Mouse (Mus musculus) heart, postnatal 14 days (tissue): ENCODE data around the gene Gsdme. TPM values are rescaled to one million over a fixed set of nuclear protein-coding genes. Genes with fewer than 3 reads are reported as not detected.

Source experiments
- DNase-seq, 2 experiments: peaks; one replicate each; pipeline ENCODE4 v3.0.0; 2021 to 2022
- intact Hi-C: fragments of 180-260 bp; cut with DNase I; formaldehyde crosslinking; loops from one replicate; pipeline ENCODE4 v1.15.1; 2025
- long read RNA-seq, 2 experiments: library from polyadenylated mRNA; stranded (forward); transcript quantifications; one replicate each; pipeline ENCODE4 v2.0.0; 2021
- total RNA-seq, 2 experiments: library from RNA; stranded (reverse); gene quantifications; 2 replicates each; pipeline ENCODE4 v1.2.3; 2021

Gsdme gene
- total RNA-seq = under 1 TPM; 0.31 to 0.44 TPM
- long read RNA-seq, experiment 1, partial matches to known transcripts = 0 of 11 reads
- long read RNA-seq, experiment 1, other reads (novel, unspliced or antisense) = 10 of 11 reads
- long read RNA-seq, experiment 2, full-length matches to known transcripts = 1 of 13 reads
- long read RNA-seq, experiment 2, partial matches to known transcripts = 0 of 13 reads
- long read RNA-seq, experiment 2, other reads (novel, unspliced or antisense) = 12 of 13 reads

DNA sequence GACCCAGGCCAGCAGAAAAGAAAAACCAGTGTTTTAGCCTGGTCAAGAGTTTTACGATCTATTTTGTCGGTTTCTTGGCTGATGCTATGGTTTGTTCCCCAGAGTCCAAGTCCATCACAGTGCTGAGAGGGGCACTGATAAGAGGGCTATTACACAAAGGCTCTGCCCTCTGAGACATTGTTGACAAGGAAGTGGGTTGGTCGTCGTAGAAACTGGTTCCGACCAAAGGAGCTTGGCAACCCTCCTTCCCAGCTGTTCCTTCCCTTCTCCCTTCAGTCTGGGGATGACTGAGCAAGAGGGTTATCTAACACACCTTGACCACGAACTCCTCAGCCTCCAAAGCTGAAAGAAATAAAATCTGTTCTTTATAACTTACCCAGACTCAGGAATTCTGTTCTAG lies at the start of gene Gsdme:
TSS of gene Gsdme (minus strand) at position 193 of the 400 bp plus-strand sequence.
- no peak for DNase-seq
- intact Hi-C loops = no loop called here

- peak; percentile 79 to 85 for DNase-seq
- intact Hi-C loops = loop anchor here (1.0 kb wide), 1 partner anchor 214 kb away; no protein-coding TSS in a partner anchor
Measured at GRCm38 (mm10) chr6:50312647-50313046, 49.0 kb upstream of the Gsdme start.

GRCm38 (mm10) chr6:50309019-50309418 lies 45.4 kb upstream of the Gsdme start:
- intact Hi-C loops = loop anchor here (2.0 to 5.0 kb wide), 2 partner anchors 148 to 228 kb away; partner anchors contain the start of gene Osbpl3
- peak; percentile 26 to 51 for DNase-seq

DNA sequence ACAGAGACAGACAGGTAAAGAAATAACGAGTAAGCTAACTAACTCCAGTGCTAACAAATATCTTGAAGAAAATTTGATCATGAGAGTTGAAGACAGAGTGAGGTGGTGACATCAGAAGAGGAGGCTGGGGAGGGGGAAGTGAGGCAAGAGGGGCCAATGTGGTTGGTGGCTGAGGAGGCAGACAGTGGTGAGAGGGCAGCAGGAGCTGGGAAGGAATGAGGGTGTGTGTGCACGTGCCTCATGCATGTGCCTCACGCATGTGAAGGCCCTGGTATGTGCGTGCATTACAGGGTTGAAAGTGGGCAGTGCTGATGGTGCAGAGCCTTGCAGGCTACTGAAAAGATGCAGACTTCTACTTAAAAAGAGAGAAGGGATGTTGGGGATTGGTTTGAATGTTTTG lies 43.0 kb upstream of the Gsdme start:
- intact Hi-C loops = loop anchor here (5.0 kb wide), 1 partner anchor 151 kb away; the partner anchor contains the start of gene Osbpl3

DNA sequence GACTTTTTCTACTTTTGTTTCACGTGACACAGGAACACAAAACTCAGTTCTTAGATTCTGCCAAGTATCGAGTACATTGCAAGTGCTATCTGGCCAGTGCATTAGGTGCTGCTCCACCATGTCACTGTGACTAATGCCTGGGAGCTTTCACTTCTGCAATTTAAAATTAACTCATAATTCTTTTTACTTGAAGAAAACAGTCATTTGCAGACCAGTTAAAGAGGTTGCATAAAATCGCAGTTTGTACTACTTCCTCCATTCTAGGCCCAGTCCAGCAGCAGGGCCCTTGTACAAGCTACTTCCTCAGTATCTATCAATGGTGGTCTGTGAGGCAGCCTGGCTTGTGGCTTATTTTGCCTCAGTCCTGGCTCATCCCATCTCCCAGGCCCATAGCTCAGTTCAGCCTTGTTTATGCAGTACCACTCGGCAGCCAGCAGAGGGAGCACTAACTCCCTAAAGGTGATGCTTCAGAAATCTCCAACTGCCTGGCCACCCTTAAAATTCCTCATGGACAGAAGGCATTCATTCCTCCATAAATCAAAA lies 41.4 kb upstream of the Gsdme start:
- peak; percentile 82 to 88 for DNase-seq
- intact Hi-C loops = loop anchor here (5.0 kb wide), 1 partner anchor 152 kb away; the partner anchor contains the start of gene Osbpl3

More for the DNA sequence above, 43.0 kb upstream of the Gsdme start:
- no peak for DNase-seq

DNA sequence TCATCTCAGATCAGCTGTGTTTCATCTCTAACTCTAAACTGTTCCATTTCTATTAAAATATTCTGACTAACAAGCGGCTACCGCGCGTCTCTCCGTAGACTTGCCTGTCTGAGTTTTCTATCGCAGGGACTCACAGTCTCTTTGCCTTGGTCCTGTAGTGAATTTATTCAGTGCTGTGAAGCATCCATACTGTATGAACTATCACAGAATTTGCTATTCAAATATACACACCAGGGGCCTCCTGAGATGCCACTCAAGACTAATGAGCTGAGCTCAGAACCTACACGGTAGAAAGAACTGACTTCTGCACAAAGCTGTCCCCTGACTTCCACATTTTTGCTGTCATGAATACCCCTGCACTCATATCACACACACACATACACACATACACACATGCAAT lies 37.5 kb upstream of the Gsdme start:
- DNase-seq = no peak
- intact Hi-C loops = no loop called here

GRCm38 (mm10) chr6:50300622-50301021 lies 37.0 kb upstream of the Gsdme start:
- intact Hi-C loops = no loop called here
- DNase-seq = no peak

- intact Hi-C loops = loop anchor here (10.0 kb wide), 1 partner anchor 374 kb away; no protein-coding TSS in a partner anchor
- DNase-seq = no peak
Measured at GRCm38 (mm10) chr6:50299071-50299470, 35.4 kb upstream of the Gsdme start.

GRCm38 (mm10) chr6:50297671-50298070 lies 34.0 kb upstream of the Gsdme start:
- no peak for DNase-seq
- intact Hi-C loops = loop anchor here (10.0 kb wide), 1 partner anchor 373 kb away; no protein-coding TSS in a partner anchor

GRCm38 (mm10) chr6:50295136-50295535 lies 31.5 kb upstream of the Gsdme start:
- intact Hi-C loops = loop anchor here (2.0 to 10.0 kb wide), 2 partner anchors 184 to 370 kb away; partner anchors contain the start of gene Mpp6
- no peak for DNase-seq

DNA sequence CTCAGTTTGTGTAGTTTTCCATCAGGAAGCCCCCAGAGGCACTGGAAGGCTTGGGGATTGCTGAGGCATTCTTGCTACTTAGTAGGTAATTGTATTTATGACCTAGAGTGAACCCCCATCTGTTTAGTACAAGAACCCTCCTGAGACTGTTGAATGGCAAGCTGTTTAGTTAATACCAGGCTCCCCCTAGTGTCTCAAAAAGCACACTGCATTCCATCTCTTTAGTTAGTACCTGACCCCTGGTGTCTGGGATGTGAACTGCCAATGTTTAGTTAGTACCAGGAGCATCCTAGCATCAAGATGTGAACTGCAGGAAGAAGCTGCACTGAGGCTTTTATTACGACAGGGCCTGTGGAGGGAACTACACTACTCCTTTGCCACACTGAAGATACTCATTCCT lies 30.5 kb upstream of the Gsdme start:
- DNase-seq = peak; percentile 69 to 82
- intact Hi-C loops = loop anchor here (1.0 to 10.0 kb wide), 4 partner anchors 107 to 775 kb away; partner anchors contain the start of gene Mpp6

GRCm38 (mm10) chr6:50291650-50292049 lies 28.0 kb upstream of the Gsdme start:
- no peak for DNase-seq
- intact Hi-C loops = loop anchor here (5.0 to 10.0 kb wide), 2 partner anchors 104 to 367 kb away; no protein-coding TSS in a partner anchor

GRCm38 (mm10) chr6:50286881-50287280 lies 23.2 kb upstream of the Gsdme start:
- intact Hi-C loops = no loop called here
- no peak for DNase-seq

GRCm38 (mm10) chr6:50279642-50280041 lies 16.0 kb upstream of the Gsdme start:
- intact Hi-C loops = no loop called here
- no peak for DNase-seq

- intact Hi-C loops = no loop called here
- no peak for DNase-seq
Measured at GRCm38 (mm10) chr6:50273947-50274346, 10.3 kb upstream of the Gsdme start.

DNA sequence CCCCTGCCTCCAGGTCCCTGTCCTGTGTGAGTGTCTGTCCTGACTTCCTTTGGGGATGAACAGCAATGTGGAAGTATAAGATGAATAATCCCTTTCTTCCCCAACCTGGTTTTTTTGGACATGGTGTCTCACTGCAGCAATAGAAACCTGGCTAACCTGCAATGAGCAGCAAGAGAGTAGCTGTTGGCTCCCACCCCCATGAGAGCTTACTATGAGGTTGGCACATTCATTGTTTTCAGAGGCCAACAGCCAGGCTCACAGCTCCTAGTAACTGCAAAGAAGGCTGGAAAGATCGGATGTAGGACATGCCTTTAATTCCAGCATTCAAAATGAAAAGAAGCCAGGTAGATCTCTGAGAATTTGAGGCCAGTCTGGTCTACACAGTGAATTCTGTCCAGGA lies 9.8 kb upstream of the Gsdme start:
- intact Hi-C loops = no loop called here
- DNase-seq = no peak

DNA sequence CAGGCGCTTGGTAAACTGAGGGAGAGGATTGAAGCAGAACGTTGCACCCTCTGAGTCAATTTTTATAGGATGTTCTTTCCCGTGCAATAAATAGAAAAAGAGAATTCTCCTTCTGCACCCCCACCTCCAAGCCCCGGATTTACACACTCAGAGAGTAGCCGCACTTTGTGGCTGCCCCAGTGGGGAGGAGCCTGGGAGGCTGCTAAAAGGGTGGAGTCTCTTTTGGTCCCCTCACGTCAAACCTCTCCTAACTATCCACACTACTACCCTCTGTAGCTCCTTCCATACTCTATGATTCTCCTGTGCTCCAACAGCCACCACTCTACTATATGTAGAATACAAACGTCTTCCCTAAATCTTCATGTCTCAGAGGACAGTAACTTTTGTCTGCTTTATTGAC lies 1.4 kb downstream of the Gsdme start:
- no peak for DNase-seq
- intact Hi-C loops = no loop called here

DNA sequence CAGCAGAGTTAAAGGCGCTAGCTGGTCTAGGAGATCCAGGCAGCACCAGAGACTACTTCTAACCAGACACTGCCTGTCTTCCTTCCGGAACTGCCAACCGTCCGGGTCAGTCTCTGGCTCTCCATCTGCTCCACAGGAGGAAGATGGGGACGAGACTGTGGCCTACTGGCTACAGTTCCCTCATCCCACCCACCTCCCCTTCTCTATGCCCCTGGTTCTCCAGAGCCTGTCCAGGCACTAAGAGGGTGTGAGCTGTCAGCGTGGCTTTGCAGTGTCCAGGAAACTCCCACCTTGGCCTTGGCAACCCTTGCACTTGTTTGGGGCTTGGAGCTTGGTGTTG lies 1.8 kb downstream of the Gsdme start:
- intact Hi-C loops = no loop called here
- no peak for DNase-seq

GRCm38 (mm10) chr6:50261201-50261921 lies 2.3 kb downstream of the Gsdme start:
- peak; percentile 79 to 86 for DNase-seq
- intact Hi-C loops = no loop called here

- intact Hi-C loops = no loop called here
- DNase-seq = no peak
Measured at GRCm38 (mm10) chr6:50255356-50255755, 8.3 kb downstream of the Gsdme start.

- peak; percentile 57 to 68 for DNase-seq
- intact Hi-C loops = no loop called here
Measured at GRCm38 (mm10) chr6:50254723-50255184, 8.9 kb downstream of the Gsdme start.
